Mouse (Mus musculus): ENCODE results near the gene Casq1. TPM values are rescaled to one million over a fixed set of nuclear protein-coding genes. Genes with fewer than 3 reads are reported as not detected.
A peak's percentile ranks its signal among the peaks of the same experiment; 100 is the strongest.

Gene Casq1
- polyA plus RNA-seq, 1 experiment = not detected

DNA sequence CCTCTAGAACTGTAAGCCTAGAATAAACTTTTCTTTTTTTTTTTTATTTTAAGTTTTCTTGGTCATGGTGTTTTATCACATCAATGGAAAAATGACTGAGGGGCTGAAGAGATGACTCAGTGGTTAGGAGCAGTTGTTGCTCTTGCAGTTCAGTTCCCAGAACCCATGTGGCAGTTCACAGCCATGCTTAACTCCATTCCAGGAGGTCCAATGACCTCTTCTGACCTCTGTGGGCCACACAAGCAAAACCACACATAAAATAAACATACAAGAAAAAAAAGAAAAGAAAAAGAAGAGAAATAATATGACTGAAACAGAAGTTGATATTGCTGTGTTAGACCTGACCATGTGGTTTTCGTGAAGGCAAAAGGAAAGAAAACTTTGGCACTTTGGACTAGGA is 9.5 kb upstream of the Casq1 start:
- no peak overlapping the region for H3K27ac ChIP-seq (ENCODE audit: insufficient read depth, low read length)

GRCm38 (mm10) chr1:172228209-172228608 is 8.5 kb upstream of the Casq1 start:
- no peak overlapping the region for H3K27ac ChIP-seq (ENCODE audit: insufficient read depth, low read length)
- no peak for TF ChIP-seq POLR2A (IDR thresholded peaks at IDR 0.05; ENCODE audit: low read depth, low read length)
- TF ChIP-seq CTCF (IDR thresholded peaks at IDR 0.05; ENCODE audit: borderline replicate concordance, insufficient read depth, low read length) = no peak
- H3K4me3 ChIP-seq (ENCODE audit: insufficient read depth, low read length) = no peak overlapping the region
- no peaks in the 10 kb centered on the region; the same call in 1 of the 2 replicates for H3K4me1 ChIP-seq (ENCODE audit: control insufficient read depth, insufficient read depth, low read length)

More for the DNA sequence above, 9.5 kb upstream of the Casq1 start:
- H3K4me3 ChIP-seq (ENCODE audit: insufficient read depth, low read length) = no peak overlapping the region
- TF ChIP-seq CTCF (IDR thresholded peaks at IDR 0.05; ENCODE audit: borderline replicate concordance, insufficient read depth, low read length) = no peak
- H3K4me1 ChIP-seq (ENCODE audit: control insufficient read depth, insufficient read depth, low read length) = no peaks in the 10 kb centered on the region; the same call in 1 of the 2 replicates

GRCm38 (mm10) chr1:172221297-172222063 is 1.8 kb upstream of the Casq1 start:
- Histone ChIP-seq H3K4me1 (ENCODE audit: control insufficient read depth, insufficient read depth, low read length) (peaks cover 5% of the 10 kb centered on the region; the same call in 1 of the 2 replicates), H3K4me3 (ENCODE audit: insufficient read depth, low read length) (no peak overlapping the region), H3K27ac (ENCODE audit: insufficient read depth, low read length) (no peak overlapping the region)
- TF ChIP-seq POLR2A (IDR thresholded peaks at IDR 0.05; ENCODE audit: low read depth, low read length) = no peak
- TF ChIP-seq CTCF (IDR thresholded peaks at IDR 0.05; ENCODE audit: borderline replicate concordance, insufficient read depth, low read length) = no peak

DNA sequence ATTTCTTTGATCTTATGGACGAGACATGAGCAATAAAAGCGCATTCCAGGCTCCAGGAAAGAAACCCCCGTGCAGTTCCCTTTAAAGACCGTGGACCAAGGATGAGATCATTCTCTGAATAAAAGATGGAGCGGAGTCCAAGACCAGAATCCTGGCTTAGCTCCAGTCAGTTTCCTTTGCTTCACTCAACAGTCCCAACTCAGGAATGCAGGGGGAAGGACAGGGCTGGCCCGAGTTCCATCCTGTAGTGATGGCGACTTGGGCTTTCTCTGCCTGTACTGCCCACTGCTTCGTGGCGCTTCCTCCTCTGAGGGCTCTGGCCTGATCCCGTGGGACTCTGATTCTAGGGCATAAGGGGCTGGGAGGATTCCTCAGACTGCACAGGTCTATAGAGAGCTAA is 746 bp upstream of the Casq1 start:
- no peak for TF ChIP-seq POLR2A (IDR thresholded peaks at IDR 0.05; ENCODE audit: low read depth, low read length)
- no peak for TF ChIP-seq CTCF (IDR thresholded peaks at IDR 0.05; ENCODE audit: borderline replicate concordance, insufficient read depth, low read length)
- peaks cover 5% of the 10 kb centered on the region; the same call in 1 of the 2 replicates for H3K4me1 ChIP-seq (ENCODE audit: control insufficient read depth, insufficient read depth, low read length)
- no peak overlapping the region for H3K4me3 ChIP-seq (ENCODE audit: insufficient read depth, low read length)
- H3K27ac ChIP-seq (ENCODE audit: insufficient read depth, low read length) = 0 out of 2 replicates have a peak overlapping the region, but pooled peaks have one; percentile 28

- Histone ChIP-seq H3K4me3 (ENCODE audit: insufficient read depth, low read length) (no peak overlapping the region), H3K4me1 (ENCODE audit: control insufficient read depth, insufficient read depth, low read length) (peaks cover 5% of the 10 kb centered on the region; the same call in 1 of the 2 replicates), H3K27ac (ENCODE audit: insufficient read depth, low read length) (no peak overlapping the region)
- TF ChIP-seq POLR2A (IDR thresholded peaks at IDR 0.05; ENCODE audit: low read depth, low read length) = no peak
- no peak for TF ChIP-seq CTCF (IDR thresholded peaks at IDR 0.05; ENCODE audit: borderline replicate concordance, insufficient read depth, low read length)
Observed at GRCm38 (mm10) chr1:172218164-172218910, 1.3 kb downstream of the Casq1 start.

DNA sequence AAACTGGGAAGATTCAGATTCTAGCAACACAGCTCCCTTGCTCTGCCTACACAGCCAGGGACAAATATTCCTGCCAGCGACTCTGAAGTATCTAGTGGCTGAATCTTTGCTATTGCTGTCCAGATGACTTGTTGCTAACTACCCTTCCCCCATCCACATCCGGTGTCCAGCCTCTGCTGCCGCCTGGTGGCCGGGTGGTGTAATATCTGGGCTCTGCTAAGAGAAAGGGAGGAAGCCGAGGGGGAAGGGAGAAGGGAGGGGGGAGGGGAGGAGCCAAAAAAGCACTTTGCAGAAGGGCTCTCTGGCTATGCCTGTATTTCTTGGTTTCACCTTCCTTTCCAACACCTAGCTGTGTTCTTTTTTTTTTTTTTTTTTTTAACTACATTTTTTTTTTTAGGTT is 2.5 kb downstream of the Casq1 start:
- Histone ChIP-seq H3K27ac (ENCODE audit: insufficient read depth, low read length) (0 out of 2 replicates have a peak overlapping the region, but pooled peaks have one; percentile 23), H3K4me3 (ENCODE audit: insufficient read depth, low read length) (no peak overlapping the region), H3K4me1 (ENCODE audit: control insufficient read depth, insufficient read depth, low read length) (peaks cover 5% of the 10 kb centered on the region; the same call in 1 of the 2 replicates)
- TF ChIP-seq POLR2A (IDR thresholded peaks at IDR 0.05; ENCODE audit: low read depth, low read length) = peak; percentile 38; the same call in 1 of the 2 replicates
- TF ChIP-seq CTCF (IDR thresholded peaks at IDR 0.05; ENCODE audit: borderline replicate concordance, insufficient read depth, low read length) = peak; percentile 75

DNA sequence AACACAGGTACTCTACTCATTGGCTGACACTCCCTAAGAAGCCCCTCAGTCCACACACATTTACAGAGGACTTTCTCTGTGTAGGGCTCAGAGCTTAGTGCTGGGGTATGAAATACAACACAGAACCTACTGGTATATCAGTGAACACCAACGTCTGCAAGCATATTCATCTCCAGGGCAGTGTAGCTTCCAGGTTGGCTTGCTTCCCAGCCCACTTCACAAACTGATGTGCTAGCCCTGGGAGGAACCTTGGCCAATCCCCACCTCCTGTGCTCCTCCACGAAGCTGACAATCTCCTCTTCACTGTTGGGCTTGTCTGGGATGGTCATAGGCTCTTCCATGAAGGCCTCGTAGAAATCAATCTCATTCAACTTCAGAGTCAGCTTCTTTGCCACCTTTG is 4.9 kb downstream of the Casq1 start:
- no peaks in the 10 kb centered on the region for H3K4me1 ChIP-seq (ENCODE audit: control insufficient read depth, insufficient read depth, low read length)
- no peak overlapping the region for H3K27ac ChIP-seq (ENCODE audit: insufficient read depth, low read length)
- no peak for TF ChIP-seq POLR2A (IDR thresholded peaks at IDR 0.05; ENCODE audit: low read depth, low read length)
- no peak for TF ChIP-seq CTCF (IDR thresholded peaks at IDR 0.05; ENCODE audit: borderline replicate concordance, insufficient read depth, low read length)
- no peak overlapping the region for H3K4me3 ChIP-seq (ENCODE audit: insufficient read depth, low read length)

DNA sequence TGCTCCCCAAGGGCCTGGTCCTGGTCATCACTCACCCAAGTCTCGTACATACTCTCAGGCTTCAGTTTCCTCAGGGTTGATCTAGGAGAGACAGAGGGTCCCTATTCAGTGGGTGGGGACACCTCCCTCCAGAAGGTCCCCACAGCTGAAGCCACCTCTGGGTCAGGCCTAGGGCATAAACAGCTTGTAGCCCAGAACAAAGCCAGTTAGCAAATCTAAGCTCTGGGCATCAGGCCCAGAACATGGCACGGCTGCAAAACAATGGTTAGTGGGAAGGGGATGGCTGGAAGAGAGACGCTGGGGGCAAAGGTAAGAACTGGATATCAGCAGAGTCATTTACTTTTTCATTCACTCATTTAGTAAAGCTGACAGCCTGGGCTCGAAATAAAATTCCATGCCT is 5.9 kb downstream of the Casq1 start:
- no peak overlapping the region for H3K4me3 ChIP-seq (ENCODE audit: insufficient read depth, low read length)
- H3K4me1 ChIP-seq (ENCODE audit: control insufficient read depth, insufficient read depth, low read length) = no peaks in the 10 kb centered on the region
- H3K27ac ChIP-seq (ENCODE audit: insufficient read depth, low read length) = no peak overlapping the region
- no peak for TF ChIP-seq POLR2A (IDR thresholded peaks at IDR 0.05; ENCODE audit: low read depth, low read length)
- no peak for TF ChIP-seq CTCF (IDR thresholded peaks at IDR 0.05; ENCODE audit: borderline replicate concordance, insufficient read depth, low read length)

DNA sequence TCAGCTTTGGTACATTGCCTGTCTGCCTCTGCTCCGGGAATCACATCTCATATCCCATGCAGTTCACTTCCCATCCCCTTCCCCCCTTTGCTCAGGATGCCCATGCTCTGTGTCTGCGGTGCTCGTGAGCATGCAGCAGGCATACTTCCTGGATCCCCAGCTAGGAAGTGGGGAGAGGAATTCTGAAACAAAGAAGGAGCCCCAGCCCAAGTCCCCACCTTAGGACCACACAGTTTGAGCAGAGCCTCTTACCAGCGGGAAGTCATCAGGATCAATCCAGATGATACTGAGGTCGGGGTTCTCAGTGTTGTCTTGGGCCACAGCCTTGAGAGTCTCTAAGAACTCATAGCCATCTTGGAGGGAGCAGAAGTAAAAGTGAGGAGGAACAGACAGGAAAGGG is 6.9 kb downstream of the Casq1 start:
- TF ChIP-seq CTCF (IDR thresholded peaks at IDR 0.05; ENCODE audit: borderline replicate concordance, insufficient read depth, low read length) = no peak
- no peak for TF ChIP-seq POLR2A (IDR thresholded peaks at IDR 0.05; ENCODE audit: low read depth, low read length)
- H3K27ac ChIP-seq (ENCODE audit: insufficient read depth, low read length) = no peak overlapping the region
- H3K4me3 ChIP-seq (ENCODE audit: insufficient read depth, low read length) = no peak overlapping the region
- H3K4me1 ChIP-seq (ENCODE audit: control insufficient read depth, insufficient read depth, low read length) = no peaks in the 10 kb centered on the region
